Mouse (Mus musculus) telencephalon, adult 2 months (tissue): ENCODE measurements around the gene Cyp24a1.

Experiments used
- DNase-seq: peaks from one replicate; pipeline ENCODE4 v3.0.0-alpha.2; 2011; ENCODE audit warnings: low read depth, low spot score

Gene Cyp24a1

DNA sequence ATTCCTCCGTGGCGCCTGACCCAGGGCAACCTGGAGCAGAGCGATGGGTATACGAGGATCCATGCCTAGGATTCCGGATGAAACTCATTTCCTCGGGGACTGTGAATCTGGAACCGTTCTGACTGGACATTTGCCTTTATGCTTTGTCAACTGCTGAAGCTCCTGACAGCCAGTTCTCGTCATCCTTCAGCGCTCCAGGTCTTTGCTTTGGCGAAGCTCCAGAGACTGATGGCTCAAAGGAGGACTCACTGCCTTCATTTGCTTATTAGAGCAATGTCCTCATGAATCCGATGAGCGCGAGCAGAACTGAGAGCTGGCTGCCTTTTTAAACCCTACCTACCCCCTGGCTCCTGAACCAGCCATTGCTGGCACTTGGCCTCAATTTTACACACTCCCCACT lies 58.2 kb downstream of the Cyp24a1 start:
- DNase-seq, result no peak

DNA sequence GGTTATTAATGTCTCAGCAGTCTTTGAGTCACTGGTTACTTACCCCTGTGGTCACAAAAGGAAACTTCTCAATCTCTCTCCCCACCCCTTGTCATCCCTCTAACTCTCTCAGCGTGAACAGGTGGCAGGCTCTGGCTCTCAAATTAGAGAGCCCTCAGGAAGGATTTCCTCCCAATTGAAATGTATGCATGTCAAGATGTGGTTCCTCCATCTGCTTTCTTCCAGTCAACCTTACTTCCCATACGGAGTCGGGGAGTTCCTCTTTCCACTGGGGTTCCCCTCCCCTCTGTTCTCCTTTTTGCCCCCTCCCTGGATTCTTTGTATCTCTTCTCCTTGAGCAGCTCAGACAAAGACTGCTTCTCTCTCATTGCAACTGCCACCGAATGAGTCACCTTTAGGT lies 60.7 kb downstream of the Cyp24a1 start:
- no peak for DNase-seq
